Mouse (Mus musculus) testis, adult 2 months (tissue): ENCODE results near the gene 1700015G11Rik.

Experiments
- CTCF ChIP-seq: fragments of 200-500 bp; IDR thresholded peaks from 2 replicates; pipeline ENCODE4 v1.5.1; 2012; ENCODE audit warnings: low read depth, mild to moderate bottlenecking, inconsistent platforms, low read length, moderate library complexity; ENCODE audit not compliant: control insufficient read depth, insufficient read depth, insufficient replicate concordance
- POLR2A ChIP-seq: fragments of 200-500 bp; IDR thresholded peaks from 2 replicates; pipeline ENCODE4 v1.6.1; 2012; ENCODE audit warnings: low read depth, mild to moderate bottlenecking, inconsistent platforms, low read length, moderate library complexity; ENCODE audit not compliant: control insufficient read depth

GRCm38 (mm10) chr7:51967581-51967980 is 47.9 kb downstream of the 1700015G11Rik start:
- TF ChIP-seq CTCF (no peak), POLR2A (no peak)
